In genomic region chr4:119224534-119224933, GRCm38 (mm10) we compare ENCODE assay signal across 46 mouse cellular contexts. TPM values are rescaled to one million over a fixed set of nuclear protein-coding genes. Genes with fewer than 3 reads are reported as not detected.
"Had no signal": no experiment of that assay in that cellular context is flagged by ENCODE, and none has a peak within 500 bp of the region (broad histone marks: within the 10 kb centered on the region; RNA-seq: fewer than 3 reads in every experiment).

No protein-coding gene starts in this region.

- H3K9ac ChIP-seq: heart, embryonic 12.5 days; heart, embryonic 13.5 days; heart, embryonic 15.5 days; hindbrain, embryonic 12.5 days; hindbrain, embryonic 13.5 days; hindbrain, embryonic 14.5 days; hindbrain, embryonic 15.5 days; intestine, embryonic 15.5 days; kidney, embryonic 15.5 days had no signal

- H3K27me3 ChIP-seq: heart, embryonic 12.5 days; heart, embryonic 13.5 days; heart, embryonic 15.5 days; hindbrain, embryonic 12.5 days; hindbrain, embryonic 13.5 days; hindbrain, embryonic 15.5 days; intestine, embryonic 15.5 days; kidney, embryonic 15.5 days had no signal

- H3K4me1 ChIP-seq: heart, embryonic 10.5 days; heart, embryonic 12.5 days; heart, embryonic 13.5 days; heart, embryonic 15.5 days; hindbrain, embryonic 10.5 days; hindbrain, embryonic 12.5 days; hindbrain, embryonic 13.5 days; hindbrain, embryonic 15.5 days; intestine, embryonic 15.5 days; kidney, embryonic 15.5 days had no signal

- ATAC-seq: hindbrain, embryonic 16.5 days; hindbrain, postnatal 0 days; intestine, embryonic 15.5 days; intestine, embryonic 16.5 days; intestine, postnatal 0 days had no signal

- H3K4me3 ChIP-seq: heart, embryonic 10.5 days; heart, embryonic 12.5 days; heart, embryonic 13.5 days; heart, embryonic 15.5 days; hindbrain, embryonic 10.5 days; hindbrain, embryonic 12.5 days; hindbrain, embryonic 13.5 days; hindbrain, embryonic 15.5 days; intestine, embryonic 15.5 days; kidney, embryonic 15.5 days; layer of hippocampus, adult 2 months had no signal

- DNase-seq: heart, postnatal 10 days; heart, postnatal 14 days; heart, postnatal 36 days; heart, postnatal 4 days; kidney, adult 11 months; kidney, adult 18-20 months; kidney, adult 2 months; kidney, adult 8-10 months; kidney, adult 9 months; kidney, postnatal 10 days; kidney, postnatal 14 days; kidney, postnatal 25 days; kidney, postnatal 36 days; kidney, postnatal 4 days; layer of hippocampus, postnatal 36 days had no signal

- H3K27ac ChIP-seq: heart, embryonic 10.5 days; heart, embryonic 13.5 days; heart, embryonic 15.5 days; hindbrain, embryonic 10.5 days; hindbrain, embryonic 12.5 days; hindbrain, embryonic 13.5 days; hindbrain, embryonic 14.5 days; hindbrain, embryonic 15.5 days; hindbrain, postnatal 0 days; intestine, embryonic 15.5 days; kidney, embryonic 15.5 days; kidney, postnatal 0 days; layer of hippocampus, adult 2 months had no signal

- H3K4me2 ChIP-seq: heart, embryonic 11.5 days; heart, embryonic 12.5 days; heart, embryonic 13.5 days; heart, embryonic 15.5 days; hindbrain, embryonic 12.5 days; hindbrain, embryonic 13.5 days; hindbrain, embryonic 14.5 days; hindbrain, embryonic 15.5 days; intestine, embryonic 15.5 days; kidney, embryonic 15.5 days had no signal

- H3K9me3 ChIP-seq: heart, embryonic 10.5 days; heart, embryonic 12.5 days; heart, embryonic 13.5 days; heart, embryonic 15.5 days; hindbrain, embryonic 10.5 days; hindbrain, embryonic 12.5 days; hindbrain, embryonic 13.5 days; hindbrain, embryonic 15.5 days; intestine, embryonic 15.5 days; kidney, embryonic 15.5 days had no signal

RNA-seq across cellular contexts. Expression of gene Tmem269, which starts 6.5 kb away (rescaled TPM):
- total RNA-seq: heart, adult 8-10 months; heart, postnatal 10 days; heart, postnatal 14 days; heart, postnatal 25 days; heart, postnatal 36 days; heart, postnatal 4 days; layer of hippocampus, postnatal 10 days had no signal
- polyA plus RNA-seq: heart, embryonic 10.5 days; heart, embryonic 11.5 days; heart, embryonic 12.5 days; heart, embryonic 13.5 days; heart, postnatal 0 days; hindbrain, embryonic 11.5 days; hindbrain, embryonic 14.5 days; inflammation-experienced regulatory T-cells, adult 6 months; intestine, embryonic 14.5 days; intestine, embryonic 15.5 days; intestine, embryonic 16.5 days; kidney, embryonic 14.5 days; kidney, embryonic 15.5 days; kidney, embryonic 16.5 days had no signal

RNA-seq across cellular contexts. Expression of gene Cldn19, which starts 30.7 kb away (rescaled TPM):
- total RNA-seq: heart, adult 8-10 months; heart, postnatal 36 days; hematopoietic stem cell, adult 5-6 weeks had no signal
- polyA plus RNA-seq: heart, embryonic 10.5 days; heart, embryonic 11.5 days; heart, embryonic 12.5 days; heart, embryonic 13.5 days; heart, embryonic 14.5 days; heart, embryonic 15.5 days; heart, embryonic 16.5 days; heart, postnatal 0 days; inflammation-experienced regulatory T-cells, adult 6 months; intestine, embryonic 14.5 days; large intestine, adult 2 months had no signal
